Mouse (Mus musculus): Measurements from ENCODE around the gene Dtd1.

Dtd1 gene

GRCm38 (mm10) chr2:144760666-144761065 lies 161.0 kb downstream of the Dtd1 start:
- ATAC-seq (ENCODE audit: insufficient number of reproducible peaks, low FRiP score, low TSS enrichment) = no peak

DNA sequence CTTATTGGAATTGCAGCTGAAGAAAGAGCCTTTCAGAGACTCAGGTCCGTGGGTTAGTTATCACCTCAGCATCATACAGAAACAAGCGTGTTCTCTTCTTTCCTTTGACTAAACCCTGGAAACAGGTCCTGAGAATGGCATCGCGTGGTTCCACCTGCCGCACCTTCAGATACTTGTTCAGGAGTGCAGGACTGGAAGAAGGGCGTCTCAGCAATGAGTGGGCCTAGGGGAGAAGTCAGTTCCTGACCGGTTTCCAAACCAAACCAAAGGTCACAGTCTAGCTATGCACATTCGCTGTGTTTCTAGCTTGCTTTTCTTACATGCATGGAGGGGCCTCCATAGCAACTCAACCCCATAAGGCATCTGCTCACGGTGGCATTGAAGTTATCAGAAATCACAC lies 164.0 kb downstream of the Dtd1 start:
- ATAC-seq (ENCODE audit: insufficient number of reproducible peaks, low FRiP score, low TSS enrichment) = no peak

DNA sequence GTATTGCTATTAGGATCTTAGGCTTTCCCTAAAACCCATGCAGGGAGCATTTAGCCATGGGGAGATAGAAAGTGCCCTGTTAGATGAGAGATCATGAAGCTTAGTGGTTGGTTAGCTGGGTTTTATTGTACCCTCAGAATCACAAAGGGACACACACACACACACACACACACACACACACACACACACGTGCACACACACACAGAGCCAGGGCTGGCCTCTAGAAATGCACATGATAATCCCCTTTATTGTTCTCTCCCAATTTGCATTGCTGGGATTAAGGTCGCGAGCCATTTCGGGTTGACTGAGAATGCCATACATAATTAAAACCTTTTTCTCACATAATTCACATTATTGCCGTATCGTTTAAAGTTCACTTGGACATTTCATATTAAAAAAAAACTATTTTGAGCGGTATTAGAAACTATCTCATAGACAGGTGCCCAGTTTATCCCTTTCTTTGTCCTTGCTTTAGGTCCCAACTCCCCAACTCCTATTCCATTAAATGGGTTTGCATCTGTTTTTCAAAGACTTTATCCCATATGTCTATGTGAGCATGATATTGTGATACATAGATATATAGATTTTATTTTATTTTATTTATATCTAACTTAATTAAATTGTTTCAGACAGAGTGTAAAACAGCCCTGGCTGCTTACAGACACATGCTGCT lies 164.6 kb downstream of the Dtd1 start:
- no peak for ATAC-seq (ENCODE audit: insufficient number of reproducible peaks, low FRiP score, low TSS enrichment)

DNA sequence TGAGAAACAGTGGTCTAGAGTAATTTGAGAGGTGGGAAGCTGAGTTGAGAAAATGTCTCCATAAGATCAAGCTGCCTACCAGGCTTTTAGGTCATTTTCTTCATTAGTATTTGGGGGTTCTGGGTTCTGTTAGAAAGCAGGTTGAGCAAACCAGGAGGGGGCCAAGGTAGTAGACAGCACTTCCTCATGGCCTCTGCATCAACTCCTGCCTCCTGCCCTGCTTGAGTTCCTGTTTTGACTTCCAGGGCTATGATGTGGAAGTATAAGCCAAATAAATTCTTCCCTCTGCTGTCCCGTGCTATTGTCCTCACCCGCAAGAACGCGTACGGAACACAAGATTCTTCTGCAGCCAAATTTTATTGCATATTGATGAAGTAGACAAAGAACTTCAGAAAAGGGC lies 165.5 kb downstream of the Dtd1 start:
- ATAC-seq (ENCODE audit: insufficient number of reproducible peaks, low FRiP score, low TSS enrichment) = no peak

GRCm38 (mm10) chr2:144768375-144769117 lies 168.8 kb downstream of the Dtd1 start:
- no peak for ATAC-seq (ENCODE audit: insufficient number of reproducible peaks, low FRiP score, low TSS enrichment)

DNA sequence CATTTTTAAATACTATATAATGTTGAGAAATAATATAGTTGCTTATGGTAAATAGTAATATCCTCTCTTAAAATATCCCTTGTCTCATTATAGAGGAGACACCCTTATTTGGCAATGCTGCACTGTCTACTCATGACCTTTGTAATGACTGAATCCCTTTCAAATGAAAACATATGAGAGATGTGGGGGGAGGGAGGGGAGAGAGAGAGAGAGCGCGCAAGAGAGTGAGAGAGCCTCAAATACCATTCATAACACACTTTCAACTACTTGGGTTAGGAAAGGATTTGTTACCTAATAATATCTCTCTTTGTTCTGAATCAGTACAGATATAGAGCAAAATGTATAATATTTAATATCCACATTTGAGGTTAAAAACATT lies 169.4 kb downstream of the Dtd1 start:
- ATAC-seq (ENCODE audit: insufficient number of reproducible peaks, low FRiP score, low TSS enrichment) = no peak

DNA sequence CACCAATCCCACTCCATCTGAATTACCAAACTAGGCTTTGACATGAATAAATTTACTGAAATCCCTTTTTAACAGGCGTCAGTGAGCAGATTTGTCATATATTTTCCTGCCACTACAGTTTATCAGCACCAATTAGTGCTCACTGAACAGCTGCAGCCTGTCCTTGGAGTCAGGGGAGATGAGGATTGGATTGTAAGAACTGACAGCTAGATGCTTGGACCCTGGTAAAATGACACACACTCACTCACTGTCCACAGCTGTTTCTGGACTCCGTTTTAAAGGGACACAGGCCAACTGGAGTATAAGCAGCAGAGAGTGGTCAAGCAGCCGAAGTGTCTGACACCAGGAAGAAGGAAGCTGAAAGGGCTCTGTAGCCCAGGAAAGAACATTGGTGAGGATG lies 169.9 kb downstream of the Dtd1 start:
- no peak for ATAC-seq (ENCODE audit: insufficient number of reproducible peaks, low FRiP score, low TSS enrichment)

DNA sequence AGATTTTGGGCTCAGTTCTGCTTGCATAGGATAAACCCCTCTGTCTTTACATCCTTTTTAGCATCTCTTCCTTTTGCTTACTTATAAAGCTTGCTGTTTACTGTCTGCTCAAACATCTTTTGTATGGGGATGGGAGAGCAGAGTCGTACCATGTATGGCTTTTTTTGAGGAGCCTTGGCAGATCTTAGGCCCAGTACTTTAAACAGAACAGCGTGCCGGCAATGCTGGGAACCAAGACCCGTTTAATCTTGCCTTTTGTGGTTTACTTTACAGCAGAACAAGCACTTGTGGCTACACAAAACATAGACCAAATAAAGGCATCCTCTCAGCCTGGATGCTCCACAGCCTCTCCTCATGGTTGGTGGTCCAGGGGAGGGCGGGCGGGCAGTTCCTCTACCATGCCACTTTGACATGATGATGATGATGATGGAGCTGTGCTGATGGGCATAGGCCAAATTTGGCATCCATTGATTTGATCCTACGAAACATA lies 170.8 kb downstream of the Dtd1 start:
- ATAC-seq (ENCODE audit: insufficient number of reproducible peaks, low FRiP score, low TSS enrichment) = no peak

- ATAC-seq (ENCODE audit: insufficient number of reproducible peaks, low FRiP score, low TSS enrichment) = no peak
Measured at GRCm38 (mm10) chr2:144771841-144772240, 172.1 kb downstream of the Dtd1 start.

GRCm38 (mm10) chr2:144774636-144775160 lies 175.0 kb downstream of the Dtd1 start:
- ATAC-seq (ENCODE audit: insufficient number of reproducible peaks, low FRiP score, low TSS enrichment) = no peak

- ATAC-seq (ENCODE audit: insufficient number of reproducible peaks, low FRiP score, low TSS enrichment) = no peak
Measured at GRCm38 (mm10) chr2:144775626-144776025, 175.9 kb downstream of the Dtd1 start.

- no peak for ATAC-seq (ENCODE audit: insufficient number of reproducible peaks, low FRiP score, low TSS enrichment)
Measured at GRCm38 (mm10) chr2:144779263-144779662, 179.6 kb downstream of the Dtd1 start.

DNA sequence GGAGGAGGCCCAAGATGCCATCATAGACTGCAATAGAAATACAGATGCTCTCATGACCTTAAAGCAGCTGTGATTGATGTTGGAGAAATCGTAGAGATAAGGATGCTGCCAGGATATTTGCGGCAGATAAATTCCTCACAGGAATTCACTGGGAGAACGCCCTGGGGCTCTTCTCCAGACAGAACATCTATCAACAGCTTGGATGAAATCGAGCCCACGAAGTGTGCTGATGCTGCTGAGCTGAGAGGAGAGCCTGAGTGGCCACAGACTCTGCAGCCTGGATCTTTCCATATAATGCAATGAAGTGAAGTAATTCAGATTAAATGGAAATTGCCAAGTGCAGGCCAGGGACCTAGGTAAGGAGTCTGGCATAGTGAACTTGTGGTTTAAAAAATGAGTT lies 181.0 kb downstream of the Dtd1 start:
- ATAC-seq (ENCODE audit: insufficient number of reproducible peaks, low FRiP score, low TSS enrichment) = no peak

DNA sequence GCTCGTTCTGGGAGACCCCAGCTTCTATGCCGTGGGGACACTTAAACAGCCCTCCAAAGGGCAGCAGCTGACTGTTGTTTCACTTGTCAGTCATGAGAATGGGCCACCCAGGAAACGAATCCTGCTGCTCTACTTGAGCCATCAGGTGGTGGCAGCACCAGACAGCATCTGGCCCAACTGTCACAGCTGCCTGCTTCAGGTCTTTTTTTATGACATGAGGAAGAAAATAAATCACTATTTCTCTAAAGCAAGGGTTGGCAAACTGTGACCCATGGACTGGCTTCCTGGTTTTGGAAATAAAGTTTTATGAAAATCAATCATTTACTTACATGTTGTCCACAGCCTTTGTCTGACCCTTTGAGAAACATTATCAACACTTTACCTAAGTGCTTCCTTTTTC lies 182.2 kb downstream of the Dtd1 start:
- ATAC-seq (ENCODE audit: insufficient number of reproducible peaks, low FRiP score, low TSS enrichment) = no peak

- ATAC-seq (ENCODE audit: insufficient number of reproducible peaks, low FRiP score, low TSS enrichment) = no peak
Measured at GRCm38 (mm10) chr2:144782481-144782880, 182.8 kb downstream of the Dtd1 start.

- no peak for ATAC-seq (ENCODE audit: insufficient number of reproducible peaks, low FRiP score, low TSS enrichment)
Measured at GRCm38 (mm10) chr2:144783190-144783589, 183.5 kb downstream of the Dtd1 start.

DNA sequence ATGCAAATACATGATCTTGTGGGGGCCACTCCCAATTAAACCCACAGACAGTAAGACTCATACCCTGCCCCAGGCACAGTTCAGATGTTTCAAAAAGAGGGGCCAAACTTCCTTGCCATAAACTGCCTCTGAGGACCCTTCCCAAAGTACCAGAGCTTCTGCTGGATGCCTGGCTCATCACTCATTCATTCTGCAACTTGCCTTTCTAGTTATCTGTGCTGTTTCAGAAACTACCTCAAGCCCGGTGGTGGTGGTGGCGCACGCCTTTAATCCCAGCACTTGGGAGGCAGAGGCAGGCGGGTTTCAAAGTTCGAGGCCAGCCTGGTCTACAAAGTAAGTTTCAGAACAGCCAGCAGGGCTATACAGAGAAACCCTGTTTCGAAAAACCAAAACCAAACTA lies 184.1 kb downstream of the Dtd1 start:
- no peak for ATAC-seq (ENCODE audit: insufficient number of reproducible peaks, low FRiP score, low TSS enrichment)

GRCm38 (mm10) chr2:144791671-144792294 lies 192.1 kb downstream of the Dtd1 start:
- ATAC-seq (ENCODE audit: insufficient number of reproducible peaks, low FRiP score, low TSS enrichment) = no peak

DNA sequence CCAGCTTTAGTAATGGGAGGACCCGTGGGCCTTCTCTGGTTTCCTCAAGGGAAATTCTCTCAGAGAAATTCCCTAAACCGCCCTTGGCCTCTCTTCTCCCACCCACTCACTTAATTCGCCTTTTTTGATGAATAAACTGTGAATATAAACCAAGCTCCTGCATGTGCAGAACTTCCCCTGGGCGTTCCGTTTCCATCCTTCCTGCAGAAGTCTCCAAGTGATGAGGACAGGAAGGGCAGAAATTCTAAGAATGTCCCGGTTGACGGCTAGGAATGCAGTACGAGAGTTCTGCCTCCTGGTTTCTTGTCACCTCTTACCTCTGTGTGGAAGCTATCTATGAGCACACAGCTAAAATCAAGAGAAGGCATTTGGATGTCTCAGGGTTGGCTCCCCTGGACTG lies 197.8 kb downstream of the Dtd1 start:
- ATAC-seq (ENCODE audit: insufficient number of reproducible peaks, low FRiP score, low TSS enrichment) = no peak

DNA sequence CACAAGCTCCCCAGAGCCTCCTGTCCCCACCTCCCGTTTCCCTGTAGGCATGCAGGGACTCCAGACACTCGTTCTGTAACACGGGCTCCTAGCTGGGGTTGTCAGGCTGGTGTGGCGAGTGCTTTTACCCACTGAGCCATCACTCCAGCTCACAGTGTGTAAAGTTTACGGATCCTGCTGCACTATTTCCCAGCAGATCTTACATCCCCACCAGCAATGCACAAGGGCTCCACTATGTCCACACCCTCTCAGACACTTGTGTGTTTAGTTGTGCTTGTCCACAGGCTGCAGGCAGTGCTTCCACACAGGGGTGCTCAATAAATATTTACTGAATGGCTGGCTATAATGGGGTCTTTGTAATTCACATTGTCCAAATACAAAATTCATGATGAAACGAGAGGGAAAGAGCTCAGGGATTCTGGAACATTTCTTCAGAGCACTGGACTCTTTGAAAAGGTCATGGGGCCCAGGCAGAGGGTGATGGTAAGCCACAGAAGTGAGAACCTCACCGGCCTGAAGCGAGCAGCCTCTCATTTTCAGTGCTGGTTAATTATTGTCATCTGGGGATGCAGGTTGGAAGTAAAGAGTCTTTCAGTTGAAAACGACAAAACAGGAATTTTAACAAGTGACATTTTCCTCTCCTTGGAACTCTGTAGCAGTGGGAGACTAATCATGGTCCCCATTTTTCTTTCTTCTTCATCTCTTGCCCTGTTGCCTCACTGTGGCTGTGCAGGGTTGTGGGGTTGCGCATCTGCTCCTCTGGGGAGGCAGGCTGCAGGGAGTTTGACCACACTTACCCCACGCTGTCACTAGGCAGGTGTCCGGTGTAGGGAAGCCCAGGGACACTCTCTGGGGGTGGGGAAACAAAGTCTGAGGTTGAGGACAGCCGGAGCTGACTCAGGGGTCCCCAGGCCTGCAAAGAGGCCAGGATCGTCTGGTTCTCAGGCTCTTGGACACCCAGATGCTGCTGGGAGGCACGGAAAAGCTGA lies 208.4 kb downstream of the Dtd1 start:
- ATAC-seq (ENCODE audit: insufficient number of reproducible peaks, low FRiP score, low TSS enrichment) = no peak
